Mouse (Mus musculus): ENCODE measurements at regions not wholly inside any gene's neighbourhood (a gene's known extent, or its start where the extent isn't known, plus 50 kb on each side); places are given as distances from the start of the nearest gene placed in this dataset.

GRCm38 (mm10) chr1:78876156-78876555 lies 59.6 kb downstream of the Kcne4 start:
- no peak for TF ChIP-seq POLR2A (IDR thresholded peaks at IDR 0.05; ENCODE audit: low read depth, low read length)
- TF ChIP-seq CTCF (IDR thresholded peaks at IDR 0.05; ENCODE audit: borderline replicate concordance, insufficient read depth, low read length): no peak

All from embryonic fibroblast, embryonic 13.5 days (primary cell).